Mouse (Mus musculus): ENCODE measurements around the gene Gm5622. TPM values are rescaled to one million over a fixed set of nuclear protein-coding genes. Genes with fewer than 3 reads are reported as not detected.

Gene Gm5622
- not detected in 4 replicates for total RNA-seq (2023; ENCODE audit: inconsistent age)

GRCm38 (mm10) chr14:51552490-51552889, at the start of gene Gm5622:
Gene Gm5622 (plus strand): TSS chr14:51552790.

GRCm38 (mm10) chr14:51573963-51574362, 21.4 kb downstream of the Gm5622 start, which contains the start of gene Gm17175:
Gene Gm17175 (minus strand): TSS chr14:51574063.

GRCm38 (mm10) chr14:51592039-51592438, 39.4 kb downstream of the Gm5622 start, which contains the start of gene Gm17174:
Gene Gm17174 (minus strand): TSS chr14:51592139.

GRCm38 (mm10) chr14:51611210-51611609, 58.6 kb downstream of the Gm5622 start, which contains the start of gene Gm17078:
Gene Gm17078 (minus strand): TSS chr14:51611310.

GRCm38 (mm10) chr14:51635566-51635965, 83.0 kb downstream of the Gm5622 start, which contains the start of gene Gm4181:
Gene Gm4181 (minus strand): TSS chr14:51635666.

GRCm38 (mm10) chr14:51695368-51695767, 142.8 kb downstream of the Gm5622 start, which contains the start of gene Gm17079:
Gene Gm17079 (minus strand): TSS chr14:51695468.

Other genes with a start within 250 kb of the Gm5622 start
- not detected in 4 replicates for gene Gm7247, start 191.0 kb upstream of the Gm5622 start, total RNA-seq (2023; ENCODE audit: inconsistent age)
- gene Vmn2r88, start 142.0 kb upstream of the Gm5622 start, total RNA-seq (2023; ENCODE audit: inconsistent age) = not detected in 4 replicates
- not detected in 4 replicates for gene Vmn2r89, start 100.9 kb upstream of the Gm5622 start, total RNA-seq (2023; ENCODE audit: inconsistent age)
- not detected in 4 replicates for gene Gm17175, start 21.3 kb downstream of the Gm5622 start, total RNA-seq (2023; ENCODE audit: inconsistent age)
- not detected in 4 replicates for gene Gm17174, start 39.3 kb downstream of the Gm5622 start, total RNA-seq (2023; ENCODE audit: inconsistent age)
- not detected in 4 replicates for gene Gm17078, start 58.5 kb downstream of the Gm5622 start, total RNA-seq (2023; ENCODE audit: inconsistent age)
- not detected in 4 replicates for gene Gm4181, start 82.9 kb downstream of the Gm5622 start, total RNA-seq (2023; ENCODE audit: inconsistent age)
- gene Gm17079, start 142.7 kb downstream of the Gm5622 start, total RNA-seq (2023; ENCODE audit: inconsistent age) = not detected in 4 replicates
- gene Gm5800, start 164.4 kb downstream of the Gm5622 start, total RNA-seq (2023; ENCODE audit: inconsistent age) = not detected in 4 replicates
- gene Ang4, start 220.8 kb downstream of the Gm5622 start, total RNA-seq (2023; ENCODE audit: inconsistent age) = not detected in 4 replicates
- gene AY358078, start 247.3 kb downstream of the Gm5622 start, total RNA-seq (2023; ENCODE audit: inconsistent age) = not detected in 4 replicates

Measured in B cell, adult (primary cell).